Mouse (Mus musculus): ENCODE measurements at regions not wholly inside any gene's neighbourhood (a gene's known extent, or its start where the extent isn't known, plus 50 kb on each side); places are given as distances from the start of the nearest gene placed in this dataset.

- no peak for DNase-seq (ENCODE audit: low spot score)
Observed at GRCm38 (mm10) chr1:152165490-152165905, 75.6 kb upstream of the 1700025G04Rik start.

- no peak for DNase-seq (ENCODE audit: low spot score)
Observed at GRCm38 (mm10) chr1:152164843-152165489, 75.0 kb upstream of the 1700025G04Rik start.

GRCm38 (mm10) chr1:152164212-152164611, 74.3 kb upstream of the 1700025G04Rik start:
- DNase-seq (ENCODE audit: low spot score), result no peak

GRCm38 (mm10) chr1:152152474-152152873, 62.5 kb upstream of the 1700025G04Rik start:
- no peak for DNase-seq (ENCODE audit: low spot score)

- DNase-seq (ENCODE audit: low spot score), result no peak
Observed at GRCm38 (mm10) chr1:152148731-152149130, 58.8 kb upstream of the 1700025G04Rik start.

GRCm38 (mm10) chr1:152140175-152140574, 50.2 kb upstream of the 1700025G04Rik start:
- DNase-seq (ENCODE audit: low spot score), result no peak
